Mouse (Mus musculus) intestine, embryonic 14.5 days (tissue): ENCODE measurements at regions not wholly inside any gene's neighbourhood (a gene's known extent, or its start where the extent isn't known, plus 50 kb on each side); places are given as distances from the start of the nearest gene placed in this dataset.

Experiments used
- ATAC-seq: fragments of 200-750 bp; cut with Nextera tagmentation; replicated peaks from 2 replicates; pipeline ENCODE4 v1.8.0; 2017; ENCODE audit warnings: low read depth, moderate number of reproducible peaks, moderate TSS enrichment, moderate library complexity; ENCODE audit not compliant: low FRiP score, low TSS enrichment
- DNase-seq: peaks from one replicate; pipeline ENCODE4 v3.0.0-alpha.2; 2018; ENCODE audit warnings: low spot score
- H3K27ac ChIP-seq: fragments of 300-500 bp; sonication (generic); 2 replicates; pipeline ENCODE4 v1.5.1; 2014; ENCODE audit warnings: low read depth, mild to moderate bottlenecking, control low read depth
- H3K27me3 ChIP-seq: fragments of 300-500 bp; sonication (generic); replicated peaks from 2 replicates; pipeline ENCODE4 v1.6.1; 2014; ENCODE audit warnings: low read length, control low read depth; ENCODE audit not compliant: control insufficient read depth, insufficient read depth
- H3K36me3 ChIP-seq: fragments of 300-500 bp; sonication (generic); 2 replicates; pipeline ENCODE4 v1.6.1; 2014; ENCODE audit warnings: low read length, control low read depth; ENCODE audit not compliant: control insufficient read depth, insufficient read depth
- H3K4me1 ChIP-seq: fragments of 300-500 bp; sonication (generic); replicated peaks from 2 replicates; pipeline ENCODE4 v1.6.1; 2014; ENCODE audit warnings: low read length, control low read depth, mixed read lengths; ENCODE audit not compliant: control insufficient read depth, insufficient read depth
- H3K4me2 ChIP-seq: fragments of 300-500 bp; sonication (generic); 2 replicates; pipeline ENCODE4 v1.6.1; 2014; ENCODE audit warnings: low read length
- H3K4me3 ChIP-seq: fragments of 300-500 bp; sonication (generic); 2 replicates; pipeline ENCODE4 v1.5.1; 2014; ENCODE audit warnings: low read depth, low read length, control low read depth, mixed read lengths
- H3K9ac ChIP-seq: fragments of 300-500 bp; sonication (generic); 2 replicates; pipeline ENCODE4 v1.6.1; 2014; ENCODE audit warnings: mild to moderate bottlenecking, low read length
- H3K9me3 ChIP-seq: fragments of 300-500 bp; sonication (generic); 2 replicates; pipeline ENCODE4 v1.6.1; 2016; ENCODE audit warnings: low read length, control low read depth; ENCODE audit not compliant: control insufficient read depth
- WGBS: fragments of 180-500 bp; shearing (Covaris S2); extraction: QIAGEN DNeasy Blood & Tissue Kit; methylation state at CpG from one replicate; pipeline ENCODE4 v1.1.7; 2014; 5-methylcytosine and 5-hydroxymethylcytosine counted together

- Histone ChIP-seq H3K4me2 (no peak overlapping the region), H3K27ac (no peak overlapping the region), H3K9me3 (no peaks in the 10 kb centered on the region), H3K27me3 (no peaks in the 10 kb centered on the region), H3K9ac (no peak overlapping the region), H3K36me3 (no peaks in the 10 kb centered on the region), H3K4me1 (no peaks in the 10 kb centered on the region), H3K4me3 (no peak overlapping the region)
- DNase-seq: no peak
- 59% methylated on average over 12 of the region's 12 CpGs for WGBS
- ATAC-seq: no peak
Observed at GRCm38 (mm10) chr9:46423184-46423967, 103.6 kb upstream of the 4931429L15Rik start.

- Histone ChIP-seq H3K4me1 (no peaks in the 10 kb centered on the region), H3K4me2 (no peak overlapping the region), H3K9ac (no peak overlapping the region), H3K9me3 (no peaks in the 10 kb centered on the region), H3K27ac (no peak overlapping the region), H3K27me3 (no peaks in the 10 kb centered on the region), H3K36me3 (no peaks in the 10 kb centered on the region), H3K4me3 (no peak overlapping the region)
- DNase-seq (no peak), ATAC-seq (no peak)
- 66% methylated on average over 7 of the region's 7 CpGs for WGBS
Observed at GRCm38 (mm10) chr9:46421688-46422274, 102.0 kb upstream of the 4931429L15Rik start.

GRCm38 (mm10) chr9:46411686-46412085 is 91.9 kb upstream of the 4931429L15Rik start:
- no peak for ATAC-seq
- Histone ChIP-seq H3K9me3 (peaks cover 5% of the 10 kb centered on the region; the same call in 1 of the 2 replicates), H3K4me2 (no peak overlapping the region), H3K4me1 (no peaks in the 10 kb centered on the region), H3K4me3 (no peak overlapping the region), H3K9ac (no peak overlapping the region), H3K27me3 (no peaks in the 10 kb centered on the region), H3K27ac (no peak overlapping the region), H3K36me3 (no peaks in the 10 kb centered on the region)
- 75% methylated on average over 10 of the region's 10 CpGs for WGBS
- DNase-seq: no peak

DNA sequence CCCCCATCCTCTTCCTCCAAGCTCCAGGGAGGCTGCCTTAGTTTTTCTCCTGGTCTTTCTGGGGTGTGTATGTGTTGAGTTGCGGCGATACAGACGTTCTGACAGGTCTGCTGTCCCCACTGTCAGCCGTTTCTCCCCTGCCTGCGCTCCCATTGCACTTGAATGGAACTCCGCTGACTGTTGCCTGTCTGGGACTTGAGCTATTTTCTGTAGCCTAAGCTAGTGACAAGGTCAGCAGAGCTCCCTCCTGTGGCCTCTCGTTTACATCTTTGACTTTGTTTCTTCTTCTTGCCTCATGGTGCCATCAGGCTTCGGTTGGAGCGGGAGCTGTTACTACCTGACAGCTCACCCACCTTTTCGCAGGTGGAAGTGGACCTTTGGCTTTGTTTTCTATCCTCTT is 89.0 kb upstream of the 4931429L15Rik start:
- Histone ChIP-seq H3K4me2 (no peak overlapping the region), H3K9me3 (peaks cover 5% of the 10 kb centered on the region; the same call in 1 of the 2 replicates), H3K27ac (no peak overlapping the region), H3K36me3 (no peaks in the 10 kb centered on the region), H3K4me1 (no peaks in the 10 kb centered on the region), H3K4me3 (no peak overlapping the region), H3K9ac (no peak overlapping the region), H3K27me3 (no peaks in the 10 kb centered on the region)
- 71% methylated on average over 10 of the region's 10 CpGs for WGBS
- ATAC-seq (no peak), DNase-seq (no peak)

DNA sequence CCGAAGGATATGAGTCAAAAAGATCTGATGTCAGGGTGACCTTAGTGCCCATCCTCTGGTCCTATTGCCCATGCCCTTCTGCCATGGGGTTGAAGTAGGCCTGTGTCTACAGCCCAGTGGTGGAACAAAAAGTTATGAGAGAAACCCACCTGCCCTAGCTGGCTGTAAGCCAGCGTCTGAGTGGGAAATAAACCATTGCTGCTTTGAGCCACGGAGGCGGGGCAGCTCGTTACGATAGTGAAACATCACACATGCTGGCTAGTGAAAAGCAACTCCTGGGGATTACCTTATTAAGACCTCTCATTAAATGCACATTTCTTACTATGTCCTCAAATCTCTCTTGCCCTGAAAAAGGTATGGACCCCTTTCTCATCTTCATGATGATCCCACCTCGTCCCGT is 86.8 kb upstream of the 4931429L15Rik start:
- ATAC-seq (no peak), DNase-seq (no peak)
- Histone ChIP-seq H3K9ac (no peak overlapping the region), H3K27me3 (no peaks in the 10 kb centered on the region), H3K36me3 (no peaks in the 10 kb centered on the region), H3K27ac (no peak overlapping the region), H3K4me2 (no peak overlapping the region), H3K9me3 (no peaks in the 10 kb centered on the region), H3K4me3 (no peak overlapping the region), H3K4me1 (no peaks in the 10 kb centered on the region)
- 76% methylated on average over 8 of the region's 8 CpGs for WGBS

- H3K4me2 ChIP-seq: no peak overlapping the region
- no peak overlapping the region for H3K4me3 ChIP-seq
- peaks cover 10% of the 10 kb centered on the region for H3K27me3 ChIP-seq
- H3K27ac ChIP-seq: no peak overlapping the region
- DNase-seq (no peak), ATAC-seq (no peak)
- WGBS: 75% methylated on average over 7 of the region's 7 CpGs
- no peak overlapping the region for H3K9ac ChIP-seq
- H3K4me1 ChIP-seq: no peaks in the 10 kb centered on the region
- H3K9me3 ChIP-seq: no peaks in the 10 kb centered on the region
- no peaks in the 10 kb centered on the region for H3K36me3 ChIP-seq
Observed at GRCm38 (mm10) chr9:46396591-46396990, 76.8 kb upstream of the 4931429L15Rik start.

GRCm38 (mm10) chr9:46395156-46395765 is 75.5 kb upstream of the 4931429L15Rik start:
- Histone ChIP-seq H3K9ac (no peak overlapping the region), H3K4me2 (no peak overlapping the region), H3K4me1 (no peaks in the 10 kb centered on the region), H3K4me3 (no peak overlapping the region), H3K36me3 (no peaks in the 10 kb centered on the region), H3K27ac (no peak overlapping the region), H3K27me3 (peaks cover 10% of the 10 kb centered on the region), H3K9me3 (no peaks in the 10 kb centered on the region)
- WGBS: 55% methylated on average over 14 of the region's 14 CpGs
- no peak for DNase-seq
- no peak for ATAC-seq

GRCm38 (mm10) chr9:46394239-46394638 is 74.5 kb upstream of the 4931429L15Rik start:
- peaks cover under 1% of the 10 kb centered on the region for H3K4me1 ChIP-seq
- DNase-seq (no peak), ATAC-seq (no peak)
- H3K4me3 ChIP-seq: no peak overlapping the region
- 80% methylated on average over 7 of the region's 7 CpGs for WGBS
- H3K36me3 ChIP-seq: no peaks in the 10 kb centered on the region
- H3K4me2 ChIP-seq: no peak overlapping the region
- no peak overlapping the region for H3K9ac ChIP-seq
- H3K9me3 ChIP-seq: no peaks in the 10 kb centered on the region
- H3K27ac ChIP-seq: no peak overlapping the region
- H3K27me3 ChIP-seq: peaks cover 10% of the 10 kb centered on the region
